Mouse (Mus musculus) olfactory bulb, adult 2 months (tissue): ENCODE measurements around the gene Ccer2. TPM values are rescaled to one million over a fixed set of nuclear protein-coding genes. Genes with fewer than 3 reads are reported as not detected.

ENCODE experiments used
- H3K27ac ChIP-seq: fragments of 200-500 bp; 2 replicates; pipeline ENCODE4 v1.5.1; 2012; ENCODE audit warnings: low read depth, low read length; ENCODE audit not compliant: insufficient read depth
- H3K4me1 ChIP-seq: fragments of 200-500 bp; 2 replicates; pipeline ENCODE4 v1.6.1; 2012; ENCODE audit warnings: low read length; ENCODE audit not compliant: control insufficient read depth, insufficient read depth
- H3K4me3 ChIP-seq: fragments of 200-500 bp; 2 replicates; pipeline ENCODE4 v1.5.1; 2012; ENCODE audit warnings: mild to moderate bottlenecking, low read depth, low read length, moderate library complexity; ENCODE audit not compliant: insufficient read depth
- CTCF ChIP-seq: fragments of 200-500 bp; IDR thresholded peaks from 2 replicates; pipeline ENCODE4 v1.5.1; 2012; ENCODE audit warnings: low read depth, mild to moderate bottlenecking, low read length, moderate library complexity; ENCODE audit not compliant: insufficient read depth
- POLR2A ChIP-seq: fragments of 200-500 bp; IDR thresholded peaks from 2 replicates; pipeline ENCODE4 v1.6.1; 2012; ENCODE audit warnings: mild to moderate bottlenecking, low read depth, low read length, moderate library complexity; ENCODE audit not compliant: insufficient read depth
- WGBS: fragments of 180-500 bp; shearing (Covaris S2); methylation state at CpG from one replicate; pipeline ENCODE4 v1.1.7; 2018; 5-methylcytosine and 5-hydroxymethylcytosine counted together
- polyA plus RNA-seq: library from polyadenylated mRNA; stranded (reverse); fragments of >200 nt; gene quantifications from 2 replicates; pipeline ENCODE4 v1.2.4, GENCODE M21; 2012; ENCODE audit warnings: low replicate concordance; ENCODE audit not compliant: missing spikeins, insufficient read depth, insufficient read length

The Ccer2 gene
- polyA plus RNA-seq, 1 experiment, result not detected

GRCm38 (mm10) chr7:28720753-28721537, 35.0 kb upstream of the Ccer2 start:
- Histone ChIP-seq H3K27ac (no peak overlapping the region), H3K4me3 (no peak overlapping the region), H3K4me1 (peaks cover 4% of the 10 kb centered on the region; the same call in 1 of the 2 replicates)
- 89% methylated on average over 3 of the region's 3 CpGs for WGBS
- no peak for TF ChIP-seq CTCF
- TF ChIP-seq POLR2A, result no peak

GRCm38 (mm10) chr7:28722079-28722478, 33.9 kb upstream of the Ccer2 start:
- WGBS, result 93% methylated on average over 7 of the region's 7 CpGs
- Histone ChIP-seq H3K4me1 (peaks cover 2% of the 10 kb centered on the region; the same call in 1 of the 2 replicates), H3K27ac (no peak overlapping the region), H3K4me3 (no peak overlapping the region)
- TF ChIP-seq CTCF, result no peak
- TF ChIP-seq POLR2A, result no peak

GRCm38 (mm10) chr7:28724613-28725012, 31.4 kb upstream of the Ccer2 start:
- H3K27ac ChIP-seq, result no peak overlapping the region
- TF ChIP-seq POLR2A (no peak), CTCF (no peak)
- peaks cover 6% of the 10 kb centered on the region for H3K4me1 ChIP-seq
- no peak overlapping the region for H3K4me3 ChIP-seq
- WGBS, result 97% methylated on average over 2 of the region's 2 CpGs

GRCm38 (mm10) chr7:28726600-28726999, 29.4 kb upstream of the Ccer2 start:
- peaks cover 6% of the 10 kb centered on the region for H3K4me1 ChIP-seq
- H3K27ac ChIP-seq, result no peak overlapping the region
- no peak for TF ChIP-seq POLR2A
- TF ChIP-seq CTCF, result peak; percentile 85
- H3K4me3 ChIP-seq, result 0 out of 2 replicates have a peak overlapping the region, but pooled peaks have one; percentile 7
- 3% methylated on average over 14 of the region's 14 CpGs for WGBS

- WGBS, result 42% methylated on average over 10 of the region's 10 CpGs
- H3K4me1 ChIP-seq, result peaks cover 12% of the 10 kb centered on the region
- no peak overlapping the region for H3K4me3 ChIP-seq
- H3K27ac ChIP-seq, result no peak overlapping the region
- TF ChIP-seq POLR2A (no peak), CTCF (no peak)
These were observed 28.2 kb upstream of the Ccer2 start for GRCm38 (mm10) chr7:28727649-28728340.

GRCm38 (mm10) chr7:28732341-28733142, 23.4 kb upstream of the Ccer2 start:
- Histone ChIP-seq H3K4me3 (peak overlapping the region; percentile 44), H3K4me1 (peaks cover 14% of the 10 kb centered on the region), H3K27ac (no peak overlapping the region)
- WGBS, result 5% methylated on average over 58 of the region's 58 CpGs
- TF ChIP-seq CTCF (no peak), POLR2A (0 out of 2 replicates have a peak, but pooled peaks have one; percentile 20)

- Histone ChIP-seq H3K27ac (no peak overlapping the region), H3K4me1 (peaks cover 12% of the 10 kb centered on the region), H3K4me3 (peak overlapping the region; percentile 44)
- WGBS, result 12% methylated on average over 11 of the region's 11 CpGs
- no peak for TF ChIP-seq CTCF
- TF ChIP-seq POLR2A, result no peak
These were observed 22.8 kb upstream of the Ccer2 start for GRCm38 (mm10) chr7:28733211-28733610.

- 84% methylated on average over 6 of the region's 6 CpGs for WGBS
These were observed 20.3 kb upstream of the Ccer2 start for GRCm38 (mm10) chr7:28735701-28736100.

More at GRCm38 (mm10) chr7:28735701-28736100, 20.3 kb upstream of the Ccer2 start:
- Histone ChIP-seq H3K4me3 (no peak overlapping the region), H3K4me1 (peaks cover 21% of the 10 kb centered on the region), H3K27ac (no peak overlapping the region)
- no peak for TF ChIP-seq POLR2A
- TF ChIP-seq CTCF, result no peak
